Mouse (Mus musculus): Measurements from ENCODE around the gene Il3. TPM values are rescaled to one million over a fixed set of nuclear protein-coding genes. Genes with fewer than 3 reads are reported as not detected.

Gene Il3
- polyA plus RNA-seq, 1 experiment = not detected

GRCm38 (mm10) chr11:54217384-54217783 is 49.7 kb downstream of the Il3 start:
- TF ChIP-seq CTCF (IDR thresholded peaks at IDR 0.05; ENCODE audit: control insufficient read depth, insufficient read depth, low read length) (peak; percentile 7; the same call in 1 of the 2 replicates), POLR2A (IDR thresholded peaks at IDR 0.05; ENCODE audit: borderline replicate concordance, control insufficient read depth, low read depth, low read length) (no peak)
- no peak overlapping the region for H3K4me3 ChIP-seq (replicated peaks; ENCODE audit: control insufficient read depth, low read depth, low read length)
- H3K4me1 ChIP-seq (ENCODE audit: control insufficient read depth, insufficient read depth, low read length) = peaks cover 6% of the 10 kb centered on the region
- WGBS = 11% methylated on average over 7 of the region's 7 CpGs
- H3K27ac ChIP-seq (ENCODE audit: control insufficient read depth, insufficient read depth, low read depth, low read length, poor library complexity) = no peak overlapping the region

- TF ChIP-seq CTCF (IDR thresholded peaks at IDR 0.05; ENCODE audit: control insufficient read depth, insufficient read depth, low read length) (no peak), POLR2A (IDR thresholded peaks at IDR 0.05; ENCODE audit: borderline replicate concordance, control insufficient read depth, low read depth, low read length) (no peak)
- WGBS = 73% methylated on average over 6 of the region's 6 CpGs
- H3K27ac ChIP-seq (ENCODE audit: control insufficient read depth, insufficient read depth, low read depth, low read length, poor library complexity) = no peak overlapping the region
- H3K4me3 ChIP-seq (replicated peaks; ENCODE audit: control insufficient read depth, low read depth, low read length) = no peak overlapping the region
- peaks cover 6% of the 10 kb centered on the region for H3K4me1 ChIP-seq (ENCODE audit: control insufficient read depth, insufficient read depth, low read length)
These were observed 51.0 kb downstream of the Il3 start for GRCm38 (mm10) chr11:54216091-54216490.

Other genes with a start within 250 kb of the Il3 start
- 20.7 and 34.8 TPM in 2 replicates for gene Slc22a4, start 239.2 kb downstream of the Il3 start, polyA plus RNA-seq (2011; ENCODE audit: insufficient read depth, insufficient read length, low replicate concordance, missing spikeins)
- gene Pdlim4, start 198.3 kb downstream of the Il3 start, polyA plus RNA-seq (2011; ENCODE audit: insufficient read depth, insufficient read length, low replicate concordance, missing spikeins) = 3.7 and 3.8 TPM in 2 replicates
- gene P4ha2, start 167.2 kb downstream of the Il3 start, polyA plus RNA-seq (2011; ENCODE audit: insufficient read depth, insufficient read length, low replicate concordance, missing spikeins) = 5.1 and 9.4 TPM in 2 replicates
- gene Csf2, start 17.6 kb downstream of the Il3 start, polyA plus RNA-seq (2011; ENCODE audit: insufficient read depth, insufficient read length, low replicate concordance, missing spikeins) = not detected in 2 replicates
- gene Acsl6, start 36.5 kb upstream of the Il3 start, polyA plus RNA-seq (2011; ENCODE audit: insufficient read depth, insufficient read length, low replicate concordance, missing spikeins) = 1.3 and 4.1 TPM in 2 replicates
- not detected in 2 replicates for gene Meikin, start 103.4 kb upstream of the Il3 start, polyA plus RNA-seq (2011; ENCODE audit: insufficient read depth, insufficient read length, low replicate concordance, missing spikeins)
- 4.5 and 7.5 TPM in 2 replicates for gene Fnip1, start 170.9 kb upstream of the Il3 start, polyA plus RNA-seq (2011; ENCODE audit: insufficient read depth, insufficient read length, low replicate concordance, missing spikeins)